Mouse (Mus musculus) G1E (cell line): ENCODE results near the gene Arhgap45.

Experiments used
- CTCF ChIP-seq: IDR thresholded peaks from 2 replicates; pipeline ENCODE4 v1.5.1; 2012; ENCODE audit warnings: low read depth, low read length, inconsistent platforms, mixed read lengths
- GATA1 ChIP-seq: IDR thresholded peaks from 2 replicates; pipeline ENCODE4 v1.6.1; 2012; ENCODE audit warnings: borderline replicate concordance, low read length, inconsistent platforms, mixed read lengths
- GATA2 ChIP-seq: IDR thresholded peaks from 2 replicates; pipeline ENCODE4 v1.6.1; 2012; ENCODE audit warnings: low read depth, low read length, inconsistent platforms, borderline replicate concordance
- POLR2AphosphoS5 ChIP-seq: IDR thresholded peaks from 2 replicates; pipeline ENCODE4 v1.6.1; 2012; ENCODE audit warnings: low read depth, low read length, inconsistent platforms; ENCODE audit not compliant: insufficient replicate concordance

DNA sequence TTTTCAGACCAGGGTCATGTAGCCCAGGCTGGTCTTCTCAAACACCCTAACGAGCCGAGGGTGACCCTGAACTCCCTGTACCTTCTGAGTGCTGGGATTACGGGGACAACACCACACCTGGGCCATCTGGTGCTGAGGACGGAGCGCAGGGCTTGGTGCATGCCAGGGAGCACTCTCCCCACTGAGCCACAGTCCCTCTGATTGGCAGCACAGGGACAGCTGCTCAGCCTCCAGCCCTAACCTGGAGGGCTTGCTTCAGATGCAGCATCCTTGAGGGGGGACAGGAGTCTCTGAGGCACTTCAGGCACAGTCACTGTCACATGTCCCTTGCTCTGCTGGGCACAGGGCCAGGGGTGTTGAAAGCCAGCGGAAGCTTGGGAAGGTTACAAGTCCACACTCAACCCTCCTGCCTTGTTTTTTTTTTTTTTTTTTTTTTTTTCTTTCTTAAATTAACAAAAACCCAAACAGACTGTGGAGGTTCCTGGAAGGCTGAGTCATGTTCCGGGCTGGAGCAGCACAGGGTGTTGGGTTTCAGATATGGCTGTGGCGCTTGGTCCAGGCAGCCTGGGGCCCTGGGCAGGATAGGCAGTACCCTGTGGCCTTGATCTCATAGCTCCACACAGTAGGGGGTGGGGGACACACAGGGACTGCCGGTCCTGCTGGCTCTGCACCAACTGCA is 54.5 kb downstream of the Arhgap45 start:
- TF ChIP-seq CTCF (no peak), GATA2 (no peak), GATA1 (no peak), POLR2AphosphoS5 (no peak)
